Mouse (Mus musculus) Muller cell, postnatal 12 days (primary cell): ENCODE data around the gene Cdkal1.

Experiments used
- DNase-seq: peaks from one replicate; pipeline ENCODE4 v3.0.0-alpha.2; 2015; ENCODE audit errors: inconsistent ontology term

Gene Cdkal1

DNA sequence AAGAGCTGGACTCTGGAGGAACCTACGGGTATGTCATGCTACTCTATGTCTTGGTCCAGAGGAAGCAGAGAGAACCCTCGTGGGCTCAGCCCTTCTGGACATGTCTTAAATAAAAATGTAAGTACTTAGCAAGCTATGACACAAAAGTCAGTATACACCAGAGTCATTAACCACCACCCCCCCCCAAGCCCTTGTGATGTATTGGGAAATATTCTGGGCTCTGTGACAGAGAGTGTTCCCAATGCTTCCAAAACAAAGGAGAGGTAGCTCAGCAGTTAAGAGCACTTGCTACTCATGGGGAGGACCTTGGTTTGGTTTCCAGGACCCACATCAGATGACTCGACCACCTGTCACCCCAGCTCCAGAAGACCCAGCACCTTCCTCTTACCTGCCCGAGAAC is 606.9 kb downstream of the Cdkal1 start:
- DNase-seq = no peak

DNA sequence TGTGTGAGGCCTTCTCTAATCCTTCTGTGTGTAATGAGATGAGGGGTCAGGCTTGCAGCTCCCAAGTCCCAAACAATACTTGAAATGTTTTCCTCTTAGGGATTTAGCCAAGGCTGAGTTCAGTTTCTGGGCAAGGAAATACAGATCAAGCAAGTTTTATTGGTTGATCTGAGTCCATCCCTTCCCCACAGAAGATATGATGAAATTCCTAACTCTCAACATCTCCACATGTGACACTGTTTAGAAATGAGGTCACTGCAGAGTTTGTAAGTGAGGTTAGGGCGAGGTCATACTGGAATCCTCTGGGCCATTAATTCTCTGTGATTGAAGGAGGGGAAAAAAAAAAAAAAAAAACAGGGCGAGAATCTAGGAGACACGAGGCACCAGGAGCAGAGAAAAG is 607.7 kb downstream of the Cdkal1 start:
- peak; percentile 31 for DNase-seq

DNA sequence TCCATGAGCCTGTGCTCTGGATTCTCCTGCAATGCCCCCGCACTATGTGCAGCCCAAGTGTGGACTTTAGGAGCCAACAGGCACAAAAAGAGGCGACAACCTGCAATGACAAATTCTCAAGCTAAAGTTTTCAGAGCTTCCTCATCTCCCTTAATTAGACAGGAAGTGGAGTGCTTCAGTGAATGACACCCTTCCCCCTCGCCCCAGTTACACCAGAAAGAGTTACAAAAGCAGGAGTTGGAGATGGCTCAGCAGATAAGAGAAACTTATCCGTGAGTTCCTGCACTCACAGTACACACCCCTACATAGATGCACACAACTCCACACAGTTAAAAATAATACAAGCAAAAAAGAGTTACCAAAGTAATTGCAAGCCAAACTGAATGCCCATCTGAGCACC is 620.4 kb downstream of the Cdkal1 start:
- no peak for DNase-seq

DNA sequence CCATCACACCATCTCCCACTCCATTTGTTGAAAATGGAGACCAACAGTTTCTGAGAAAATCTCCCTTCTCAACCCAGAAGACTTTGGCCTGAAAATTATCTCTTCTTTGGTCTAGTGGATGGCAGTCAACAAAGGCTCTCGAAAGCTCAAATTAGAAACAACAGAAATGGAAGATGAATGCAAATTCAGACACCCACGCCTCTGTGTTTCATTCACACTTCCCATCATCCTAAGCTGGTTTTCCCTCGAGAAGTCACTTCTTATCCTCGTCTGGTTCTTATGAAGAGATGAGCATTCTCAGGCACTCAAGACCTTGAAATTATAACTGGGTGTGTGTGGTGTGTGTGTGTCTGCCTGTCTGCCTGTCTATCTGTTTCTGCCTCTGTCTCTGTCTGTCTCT is 621.0 kb downstream of the Cdkal1 start:
- DNase-seq = no peak

DNA sequence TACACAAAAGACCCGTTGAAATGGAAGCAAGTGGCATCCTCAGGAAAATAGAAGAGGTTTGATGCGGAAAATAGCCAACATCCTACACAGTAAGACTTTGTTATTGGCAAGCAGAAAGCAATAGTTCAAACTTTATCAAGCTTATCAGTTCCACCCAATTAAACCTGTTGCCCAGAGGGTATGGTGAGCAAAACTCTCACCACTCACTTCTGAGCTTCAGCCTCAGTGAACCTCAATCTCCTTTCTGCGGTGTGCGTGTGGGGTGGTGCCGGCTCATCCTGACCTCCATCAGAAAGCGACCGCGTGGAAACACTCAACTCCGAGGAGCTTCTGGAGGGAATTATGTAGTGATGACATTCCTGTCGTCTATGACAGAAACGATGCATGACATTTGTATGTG is 621.5 kb downstream of the Cdkal1 start:
- DNase-seq = peak; percentile 40

DNA sequence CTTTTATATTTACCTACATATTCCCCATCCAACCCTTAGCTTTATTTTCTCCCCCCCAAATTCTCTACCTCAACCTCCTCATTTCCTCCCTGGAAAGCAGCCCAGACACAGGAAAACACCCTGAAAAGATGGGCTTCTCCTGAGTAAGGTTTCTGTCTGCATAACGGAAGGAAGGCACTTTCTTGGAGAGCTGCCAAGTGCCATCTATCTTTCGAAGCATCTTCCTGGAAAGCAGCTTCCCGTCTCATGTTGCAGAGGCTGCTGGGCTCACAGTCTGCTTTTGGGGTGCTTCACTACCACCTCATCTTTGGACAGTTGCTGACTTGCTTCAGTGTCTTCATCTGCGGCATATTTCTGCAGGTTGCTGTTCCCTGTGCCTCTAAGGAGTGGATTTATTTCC is 622.8 kb downstream of the Cdkal1 start:
- no peak for DNase-seq

DNA sequence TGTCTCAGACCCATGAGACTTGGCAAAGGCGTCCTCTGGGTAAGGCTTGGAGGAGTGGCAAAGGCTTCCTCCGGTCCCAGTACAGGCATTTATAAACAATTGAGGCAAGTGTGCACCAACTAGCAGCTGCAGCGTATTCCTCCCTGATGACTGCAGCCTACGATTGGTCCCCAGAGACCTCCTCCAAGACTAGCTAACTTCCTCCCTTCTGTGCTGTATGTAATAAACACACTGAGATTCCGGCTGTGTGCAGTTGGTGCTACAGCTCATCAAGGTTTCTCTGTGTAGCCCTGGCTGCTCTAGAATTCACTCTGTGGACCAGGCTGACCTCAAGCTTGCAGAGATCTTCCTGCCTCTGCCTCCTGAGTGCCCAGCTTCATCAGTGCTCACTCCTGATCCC is 630.7 kb downstream of the Cdkal1 start:
- no peak for DNase-seq

DNA sequence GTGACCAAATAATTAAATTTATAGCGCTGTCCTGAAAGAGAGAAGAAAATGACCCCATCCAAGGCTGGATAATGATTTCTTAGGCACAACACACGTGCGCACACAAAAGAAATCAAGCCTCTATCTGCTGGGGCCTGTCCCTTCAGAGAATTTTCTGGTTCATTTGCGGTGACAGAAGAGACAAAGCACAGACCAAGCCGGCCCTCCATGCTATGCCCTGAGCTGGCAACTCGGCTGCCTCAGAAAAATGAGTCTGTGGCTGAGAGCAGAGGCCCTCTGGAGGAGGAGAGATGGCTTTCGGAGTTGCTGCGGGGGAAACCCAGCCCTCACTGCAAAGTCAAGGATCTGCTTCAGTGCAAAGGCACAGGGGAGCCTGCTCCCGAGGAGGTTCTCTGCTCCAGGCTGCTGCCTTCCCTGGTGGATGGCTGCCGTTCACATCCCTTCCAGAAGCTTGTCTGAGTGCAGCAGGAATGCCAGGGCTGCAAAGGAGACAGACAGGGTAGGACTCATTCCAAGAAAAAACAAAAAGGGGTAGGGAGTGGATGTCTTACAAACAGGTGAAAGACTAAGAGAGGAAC is 633.1 kb downstream of the Cdkal1 start:
- peak; percentile 76 for DNase-seq

DNA sequence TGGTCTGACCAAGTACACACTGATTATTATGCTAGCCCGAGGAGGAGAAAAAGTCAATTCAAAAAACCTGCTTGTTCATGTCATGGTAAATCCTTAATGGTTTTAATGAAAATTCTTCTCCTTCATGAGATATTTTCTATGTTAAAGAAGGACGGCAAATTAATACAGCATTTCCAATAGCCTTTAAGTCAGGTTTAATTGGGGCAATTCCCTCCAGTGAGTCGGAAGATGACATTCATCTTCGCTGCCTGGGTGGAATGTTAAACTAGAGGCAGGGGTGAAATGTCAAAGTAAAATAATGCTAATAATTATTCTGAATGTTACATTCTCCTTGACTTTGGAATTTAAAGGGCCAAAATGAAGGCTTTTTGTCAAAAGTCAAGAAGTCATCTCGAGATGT is 633.8 kb downstream of the Cdkal1 start:
- DNase-seq = no peak

DNA sequence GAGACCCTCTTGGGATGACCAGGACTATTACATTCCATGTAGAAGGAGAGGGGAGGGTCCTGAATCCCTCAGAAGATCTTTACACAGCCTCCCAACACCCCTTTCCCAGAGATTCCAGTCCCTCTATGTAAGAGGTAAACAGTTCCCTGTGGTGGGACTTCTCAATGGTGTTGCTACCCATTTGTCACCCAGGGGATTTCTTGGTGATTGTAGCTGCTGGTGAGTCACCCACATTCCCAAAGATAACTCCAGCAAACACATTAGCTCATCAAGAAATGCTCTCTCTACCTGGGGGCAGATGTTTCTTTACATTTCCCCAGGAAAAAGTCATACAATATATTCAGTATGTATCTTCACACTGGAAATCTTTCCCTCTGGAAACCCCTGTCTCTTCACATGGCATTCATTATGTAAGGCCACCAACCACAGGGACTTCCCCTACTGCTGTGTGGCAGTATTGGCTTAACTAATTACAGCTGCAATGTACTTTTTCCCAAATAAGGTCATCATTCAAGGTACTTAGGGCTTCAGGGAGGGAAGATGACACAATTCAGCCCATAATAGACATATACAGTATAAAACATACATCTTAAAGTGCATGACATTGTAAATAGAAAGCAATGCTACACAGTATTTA is 636.8 kb downstream of the Cdkal1 start:
- peak; percentile 43 for DNase-seq

DNA sequence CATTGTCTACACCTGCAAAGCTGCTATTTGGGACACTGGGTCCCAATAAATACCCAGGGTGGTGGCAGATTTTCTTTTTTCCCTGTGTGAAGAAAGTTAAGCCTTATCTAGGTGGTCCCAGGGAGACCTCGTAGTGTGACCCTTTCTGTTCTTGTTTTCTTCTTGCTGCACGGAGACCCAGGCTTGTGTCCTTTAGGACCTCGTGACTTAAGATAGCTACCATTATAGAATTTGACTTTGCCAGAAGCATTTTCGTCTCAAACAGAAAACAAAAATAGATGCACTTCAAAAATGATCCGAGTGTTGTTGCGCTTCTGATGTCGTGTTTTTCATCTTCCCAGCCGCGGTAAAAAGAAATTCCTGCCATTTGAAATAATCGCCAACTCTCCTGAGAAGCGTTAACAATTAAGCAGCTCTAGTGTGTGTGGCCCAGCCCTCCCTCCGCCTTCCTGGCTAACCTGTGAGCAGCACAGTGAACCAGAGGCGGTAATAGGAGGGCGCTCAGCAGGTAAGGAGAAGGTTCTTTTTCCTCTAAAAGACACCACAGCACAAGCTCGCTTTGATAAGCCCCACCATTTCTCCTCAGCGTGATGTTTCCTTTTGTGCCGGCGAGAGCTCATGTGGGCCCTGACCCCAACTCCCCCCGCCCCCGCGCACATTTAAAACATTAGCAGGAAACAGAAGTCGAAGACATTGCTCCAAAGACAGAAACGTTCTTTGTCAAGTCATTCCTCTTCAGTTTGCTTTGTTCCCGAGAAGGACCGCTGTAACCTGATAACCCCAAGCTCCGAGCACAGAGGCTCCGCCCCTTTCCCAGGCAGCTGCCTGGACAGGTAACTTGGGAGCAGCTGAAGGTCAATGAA is 645.1 kb downstream of the Cdkal1 start:
- DNase-seq = peak; percentile 33

DNA sequence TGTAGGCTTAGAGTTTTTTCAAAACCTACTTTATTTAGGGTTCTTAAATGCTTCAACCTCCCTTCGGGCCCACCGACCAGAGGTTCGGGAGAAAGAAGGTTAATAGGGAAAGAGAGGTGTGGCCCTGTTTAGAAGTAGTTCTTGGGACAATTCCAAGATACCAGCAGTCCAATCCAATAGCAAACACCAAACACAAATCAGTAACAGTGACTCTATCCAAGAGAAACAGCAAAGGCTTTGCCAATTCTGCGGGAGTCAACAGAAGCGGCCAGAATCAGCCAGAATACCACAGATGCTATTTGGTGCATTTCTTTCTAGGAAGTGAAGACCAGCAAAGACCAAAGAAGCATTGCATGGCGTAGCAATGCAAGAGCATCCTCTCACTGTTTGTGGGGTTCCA is 646.7 kb downstream of the Cdkal1 start:
- DNase-seq = no peak

DNA sequence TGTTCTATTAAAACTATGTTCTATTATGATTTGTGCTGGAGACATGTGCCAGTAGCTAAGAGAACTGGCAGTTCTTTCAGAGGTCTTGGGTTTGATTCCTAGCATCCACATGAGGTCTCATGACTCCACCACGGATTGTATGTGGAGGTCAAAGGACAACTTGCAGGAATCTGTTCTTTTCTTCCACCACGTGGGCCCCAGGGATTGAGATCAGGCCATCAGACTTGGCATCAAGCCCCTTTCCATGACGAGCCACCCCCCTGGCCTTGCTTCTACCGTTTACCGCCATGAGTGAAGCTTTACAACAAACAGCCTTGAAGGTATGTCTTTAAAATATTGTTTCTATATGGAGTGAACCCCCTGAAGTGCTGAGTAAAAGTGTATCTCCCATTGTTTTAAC is 651.6 kb downstream of the Cdkal1 start:
- DNase-seq = no peak

DNA sequence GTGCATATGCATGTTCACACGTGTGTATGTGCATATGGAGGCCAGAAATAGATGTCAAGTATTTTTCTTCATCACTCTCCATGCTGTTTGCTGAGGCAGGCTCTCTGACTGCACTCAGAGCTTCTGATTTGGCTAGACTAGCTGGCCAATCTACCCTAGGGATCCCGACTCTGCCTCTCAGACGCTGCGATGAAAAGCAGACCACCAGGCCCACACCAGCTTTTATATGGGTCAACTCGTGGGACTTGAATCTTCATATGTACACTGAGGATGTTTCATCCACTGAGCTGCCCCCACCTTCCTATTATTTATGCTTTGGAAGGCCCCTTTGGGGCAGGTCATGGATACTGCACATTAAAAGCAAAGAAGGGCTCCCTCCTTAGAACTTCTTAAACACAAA is 652.0 kb downstream of the Cdkal1 start:
- no peak for DNase-seq

DNA sequence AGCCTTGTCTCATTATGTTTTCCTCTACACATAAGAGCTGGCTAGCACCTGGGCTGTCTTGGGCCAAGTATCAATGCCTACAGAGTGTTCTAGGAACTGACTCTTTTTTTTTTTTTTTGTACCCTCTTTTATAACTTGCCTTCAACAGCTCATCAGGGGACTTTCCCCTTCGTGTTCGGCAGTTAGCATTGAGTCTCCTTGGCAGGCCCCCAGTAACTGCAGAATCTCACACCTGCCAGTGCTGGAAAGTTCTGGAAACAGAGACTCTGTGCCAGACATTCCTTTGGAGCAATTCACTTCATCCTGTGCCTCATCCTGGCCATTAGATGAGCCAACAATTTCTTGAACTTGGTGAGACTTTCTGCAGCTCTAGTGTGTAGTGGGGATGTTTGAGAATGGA is 652.9 kb downstream of the Cdkal1 start:
- peak; percentile 95 for DNase-seq

DNA sequence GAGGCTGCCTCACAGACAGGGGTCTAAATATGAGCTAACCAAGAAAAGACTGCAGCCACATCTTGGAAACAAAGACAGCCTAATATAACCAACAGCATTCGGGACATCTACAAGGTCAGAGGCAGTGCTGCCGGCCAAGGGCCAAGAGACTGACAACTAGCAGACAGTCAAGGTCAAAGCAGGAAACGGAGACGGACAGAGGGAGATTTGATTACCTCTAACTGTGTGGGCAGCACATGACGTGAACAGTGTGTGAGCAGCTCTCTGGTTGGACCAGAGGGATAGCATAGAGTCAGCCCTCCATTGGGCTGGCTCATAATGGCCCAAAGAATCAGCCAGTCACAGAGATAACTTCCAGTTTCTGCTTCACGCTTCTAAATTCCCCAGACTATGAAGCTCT is 655.8 kb downstream of the Cdkal1 start:
- DNase-seq = no peak

DNA sequence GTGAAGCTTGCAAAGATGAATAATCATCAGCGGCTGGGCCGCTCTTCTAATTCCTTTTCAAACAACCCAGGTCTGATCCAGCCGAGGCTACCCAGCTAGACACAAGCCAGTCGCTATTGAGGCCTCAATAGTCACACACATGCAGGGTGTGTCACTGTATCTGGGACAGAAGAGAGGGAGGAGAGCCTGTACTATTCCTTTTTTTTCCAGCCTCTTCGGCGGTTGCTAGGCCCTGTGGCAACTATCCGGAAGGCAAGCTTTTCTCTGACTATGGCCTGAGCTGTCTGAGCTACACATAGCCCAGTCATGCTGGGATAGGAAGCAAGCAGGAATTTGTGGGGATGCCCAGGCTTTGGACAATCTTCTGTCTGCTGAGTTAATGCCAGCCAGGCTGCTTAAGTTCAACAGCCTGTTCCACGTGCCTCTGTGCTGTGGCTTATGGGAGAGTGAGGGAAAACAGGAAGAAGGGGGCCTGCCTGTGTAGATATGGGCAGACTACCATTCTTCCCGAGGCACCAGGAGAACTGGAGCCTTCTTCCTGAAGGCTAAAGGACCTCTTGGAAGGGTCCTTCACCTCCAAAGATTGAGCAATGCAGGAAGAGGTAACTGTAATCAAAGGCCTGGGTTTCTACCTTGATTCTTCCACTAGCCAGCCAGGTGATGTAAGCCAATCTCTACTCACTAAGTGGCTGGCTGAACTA is 658.5 kb downstream of the Cdkal1 start:
- DNase-seq = peak; percentile 64

DNA sequence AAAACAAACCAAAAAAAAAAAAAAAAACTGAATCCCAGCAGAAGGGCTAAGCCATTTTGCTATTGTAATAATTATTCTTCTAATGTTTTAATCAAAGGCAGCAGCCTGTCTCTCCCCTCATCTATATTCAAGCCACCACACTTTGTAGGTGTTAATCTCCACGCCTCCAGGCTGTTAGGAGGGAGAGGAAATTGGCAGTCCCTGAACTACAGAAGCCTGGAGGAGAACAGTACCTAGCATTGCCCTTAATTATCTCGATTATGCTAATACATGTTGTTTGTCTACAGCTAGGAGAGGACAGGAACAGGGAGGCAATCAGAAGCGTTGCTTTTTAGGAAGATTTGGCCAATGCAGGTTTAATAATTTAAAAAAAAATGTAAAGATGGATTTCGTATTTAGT is 659.8 kb downstream of the Cdkal1 start:
- no peak for DNase-seq

DNA sequence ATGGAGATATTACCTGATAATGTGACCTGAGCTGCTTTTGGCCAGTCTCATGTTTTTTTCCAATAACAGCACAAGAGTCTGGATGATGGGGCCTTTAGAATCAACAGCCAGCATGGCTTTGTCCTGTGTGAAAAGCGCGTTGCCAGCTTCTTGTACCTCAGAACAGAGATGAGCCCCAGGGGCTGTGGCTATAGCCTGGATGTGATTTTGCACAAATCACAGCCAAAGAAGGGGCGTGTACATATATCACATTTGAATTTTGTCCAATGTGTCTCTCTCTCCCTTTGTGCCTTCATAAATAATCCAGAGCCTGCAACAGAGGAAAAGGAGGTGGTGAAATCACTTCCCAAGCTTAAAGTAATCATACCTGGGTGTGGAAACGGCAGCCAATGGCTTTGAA is 660.5 kb downstream of the Cdkal1 start:
- DNase-seq = no peak

DNA sequence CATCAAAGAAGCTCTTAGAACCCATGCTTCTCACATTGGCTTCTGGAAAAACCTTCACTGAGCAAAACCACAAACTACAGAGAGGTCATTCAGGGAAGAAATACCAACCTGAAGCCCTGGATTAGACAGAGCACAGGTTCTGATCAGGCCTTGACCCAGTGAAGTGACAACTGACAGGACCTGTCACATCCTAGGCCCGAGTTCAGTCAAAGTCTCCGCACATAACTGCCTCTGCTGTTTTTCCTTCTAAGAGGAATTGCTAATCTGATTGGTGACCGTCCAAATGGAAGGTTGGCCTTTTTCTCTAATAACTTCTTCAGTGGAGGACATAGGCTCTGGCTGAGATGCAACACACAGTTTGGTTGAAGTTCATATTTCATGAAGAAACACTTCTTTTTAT is 662.8 kb downstream of the Cdkal1 start:
- DNase-seq = no peak

DNA sequence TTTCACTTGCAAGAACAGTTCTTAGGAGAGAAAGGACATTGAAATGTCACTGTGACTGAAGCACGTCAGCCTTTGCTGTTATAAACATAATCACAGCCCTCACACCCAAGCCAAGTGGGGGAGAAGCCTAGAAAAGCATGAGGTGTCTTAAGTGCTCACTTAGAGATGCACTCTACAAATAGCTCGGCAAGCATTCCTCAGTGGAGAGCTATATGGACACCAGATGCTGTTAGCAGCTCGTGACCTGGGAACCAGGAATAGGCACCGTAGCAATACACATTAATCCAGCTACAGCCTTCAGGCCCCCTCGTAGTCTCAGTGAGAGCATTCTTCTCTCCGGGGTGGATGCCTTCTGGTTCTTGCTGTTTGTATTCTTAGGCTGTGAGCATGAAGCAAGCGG is 664.9 kb downstream of the Cdkal1 start:
- DNase-seq = no peak

DNA sequence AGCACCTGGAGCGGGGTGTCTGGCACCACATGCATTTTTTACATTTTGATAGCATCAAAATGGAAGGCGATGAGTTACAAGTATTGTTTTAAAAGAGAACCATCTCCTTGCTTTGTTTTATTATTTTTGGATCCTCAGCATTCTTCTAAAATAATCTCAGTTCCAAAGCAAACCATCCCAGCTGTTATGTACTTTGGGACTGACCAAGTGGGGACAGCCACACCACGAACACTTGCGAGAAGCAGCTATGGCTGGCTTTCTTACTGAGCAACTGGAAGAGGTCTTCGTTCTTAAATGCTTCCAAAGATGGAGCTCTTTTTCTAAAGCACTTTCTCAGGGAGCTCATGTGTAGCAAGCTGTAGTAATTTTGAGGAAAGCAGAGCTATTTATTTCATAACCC is 668.7 kb downstream of the Cdkal1 start:
- no peak for DNase-seq

DNA sequence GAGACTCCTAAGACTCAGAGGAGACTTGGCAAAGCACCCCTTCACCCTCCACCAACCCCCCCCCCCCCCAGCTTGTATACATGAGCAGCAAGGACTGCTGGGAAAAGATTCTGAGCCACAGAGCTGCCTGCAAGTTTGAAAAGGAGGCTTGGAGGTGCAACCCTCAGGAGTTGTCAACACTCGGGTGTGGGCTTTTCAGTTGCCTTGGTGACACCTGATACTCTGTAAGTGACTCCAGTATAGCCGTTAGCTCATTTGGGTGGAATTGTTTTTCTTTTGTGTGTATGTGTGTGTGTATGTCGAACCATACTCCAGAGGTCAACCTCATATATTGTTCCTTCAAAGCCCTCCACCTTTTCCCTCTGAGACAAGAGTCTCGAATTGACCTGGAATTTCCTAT is 669.9 kb downstream of the Cdkal1 start:
- DNase-seq = no peak
